Mouse (Mus musculus): ENCODE results near the gene Mknk2. TPM values are rescaled to one million over a fixed set of nuclear protein-coding genes. Genes with fewer than 3 reads are reported as not detected.
"Not testable (repeated sequence)": the region's sequence is repeated elsewhere in the genome, so short reads cannot be mapped to it uniquely, and the experiment has no call there.

Mknk2 gene
- polyA plus RNA-seq, 1 experiment from 2014 or later = 119 TPM

DNA sequence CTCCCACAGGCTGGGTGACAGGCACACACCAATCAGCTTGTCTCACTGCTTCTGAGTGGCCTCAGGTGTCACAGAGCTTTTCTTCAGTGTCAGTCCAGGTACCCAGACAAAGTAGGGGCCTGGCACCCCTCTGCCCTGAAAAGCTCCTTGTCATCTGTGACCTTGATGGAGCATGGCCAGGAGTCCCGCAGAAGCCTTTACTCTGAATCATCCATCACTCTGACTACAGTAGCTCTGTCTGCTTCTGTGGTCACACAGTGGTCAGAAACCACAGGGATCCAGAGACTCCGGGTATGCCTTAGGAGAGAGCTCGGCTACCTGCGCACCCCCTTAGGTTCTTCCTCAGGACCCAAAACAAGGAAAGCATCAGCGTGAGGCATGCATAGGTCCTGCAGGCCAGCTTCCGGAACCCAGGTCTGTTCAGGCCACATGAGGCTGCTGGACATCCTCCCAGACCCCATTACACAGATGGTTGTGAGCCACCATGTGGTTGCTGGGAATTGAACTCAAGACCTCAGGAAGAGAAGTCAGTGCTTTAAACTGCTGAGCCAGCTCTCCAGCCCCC, 24.7 kb downstream of the Mknk2 start:
- Histone ChIP-seq H3K4me1 (peaks cover 33% of the 10 kb centered on the region), H3K27me3 (replicated peaks; ENCODE audit: low read depth, poor library complexity, severe bottlenecking) (no peaks in the 10 kb centered on the region), H3K27ac (replicated peaks) (no peak overlapping the region), H3K4me3 (no peak overlapping the region), H3K36me3 (replicated peaks) (peaks cover 38% of the 10 kb centered on the region), H3K9me3 (no peaks in the 10 kb centered on the region)
- WGBS = 91% methylated on average over 6 of the region's 6 CpGs
- DNase-seq (ENCODE audit: low spot score) = no peak

DNA sequence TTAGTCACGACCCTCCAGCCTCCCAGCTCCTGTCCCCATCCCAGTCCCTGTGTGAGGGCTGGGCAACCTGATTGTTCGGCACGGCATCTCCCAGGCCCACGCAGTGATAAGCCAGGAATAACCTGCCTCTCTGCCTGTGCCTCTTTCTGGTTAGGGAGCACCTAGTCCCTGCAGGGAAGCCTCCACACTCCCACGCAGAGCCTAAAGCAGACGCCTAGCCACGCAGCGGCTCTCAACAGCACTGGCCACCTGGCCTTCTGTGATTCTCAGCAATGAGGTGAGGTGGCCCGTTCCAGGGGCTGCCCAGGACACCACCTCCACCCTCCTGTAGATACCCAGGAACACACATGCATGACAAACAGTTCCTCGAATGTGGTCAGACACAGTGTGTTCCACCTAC, 27.5 kb downstream of the Mknk2 start:
- Histone ChIP-seq H3K27ac (replicated peaks) (no peak overlapping the region), H3K9me3 (no peaks in the 10 kb centered on the region), H3K36me3 (replicated peaks) (peaks cover 66% of the 10 kb centered on the region), H3K4me1 (peaks cover 19% of the 10 kb centered on the region), H3K4me3 (no peak overlapping the region), H3K27me3 (replicated peaks; ENCODE audit: low read depth, poor library complexity, severe bottlenecking) (no peaks in the 10 kb centered on the region)
- DNase-seq (ENCODE audit: low spot score) = no peak
- 91% methylated on average over 10 of the region's 10 CpGs for WGBS

DNA sequence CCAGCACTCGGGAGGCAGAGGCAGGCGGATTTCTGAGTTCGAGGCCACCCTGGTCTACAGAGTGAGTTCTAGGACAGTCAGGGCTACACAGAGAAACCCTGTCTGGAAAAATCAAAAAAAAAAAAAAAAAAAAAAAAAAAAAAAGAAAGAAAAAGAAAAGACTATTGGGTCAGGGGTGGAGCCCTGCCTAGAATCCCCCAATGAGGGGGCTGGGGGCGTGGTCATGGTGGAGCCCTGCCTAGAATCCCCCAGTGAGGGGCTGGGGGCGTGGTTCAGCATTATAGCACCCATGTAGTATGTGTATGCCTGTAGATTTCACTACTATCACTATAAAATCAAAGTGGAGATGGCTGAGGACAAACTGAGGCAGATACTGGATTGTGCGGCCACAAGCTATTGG, 28.0 kb downstream of the Mknk2 start:
- not testable (repeated sequence) for H3K9me3 ChIP-seq; DNase-seq (ENCODE audit: low spot score); H3K27ac ChIP-seq (replicated peaks); H3K27me3 ChIP-seq (replicated peaks; ENCODE audit: low read depth, poor library complexity, severe bottlenecking); H3K4me3 ChIP-seq
- H3K36me3 ChIP-seq (replicated peaks) = peaks cover 71% of the 10 kb centered on the region
- peaks cover 14% of the 10 kb centered on the region for H3K4me1 ChIP-seq
- WGBS = 88% methylated on average over 6 of the region's 6 CpGs

DNA sequence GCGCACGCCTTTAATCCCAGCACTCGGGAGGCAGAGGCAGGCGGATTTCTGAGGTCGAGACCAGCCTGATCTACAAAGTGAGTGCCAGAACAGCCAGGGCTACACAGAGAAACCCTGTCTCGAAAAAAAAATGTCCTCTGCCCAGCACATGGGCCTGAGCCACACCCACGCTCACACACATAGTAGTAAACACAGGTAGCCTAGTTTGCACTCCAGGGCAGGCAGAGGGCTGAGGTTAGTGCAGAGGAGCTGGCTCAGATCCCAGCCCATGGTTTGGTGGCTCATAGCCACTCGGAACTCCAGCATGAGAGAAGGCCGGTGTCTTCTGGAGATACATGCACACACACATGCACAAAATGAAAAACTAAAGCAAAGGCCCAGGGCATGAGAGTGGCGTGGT, 31.0 kb downstream of the Mknk2 start:
- H3K36me3 ChIP-seq (replicated peaks) = peaks cover 96% of the 10 kb centered on the region
- H3K4me1 ChIP-seq = peaks cover 10% of the 10 kb centered on the region
- no peak for DNase-seq (ENCODE audit: low spot score)
- WGBS = 94% methylated on average over 10 of the region's 10 CpGs
- H3K27me3 ChIP-seq (replicated peaks; ENCODE audit: low read depth, poor library complexity, severe bottlenecking) = no peaks in the 10 kb centered on the region
- H3K27ac ChIP-seq (replicated peaks) = no peak overlapping the region
- H3K9me3 ChIP-seq = no peaks in the 10 kb centered on the region
- H3K4me3 ChIP-seq = no peak overlapping the region

DNA sequence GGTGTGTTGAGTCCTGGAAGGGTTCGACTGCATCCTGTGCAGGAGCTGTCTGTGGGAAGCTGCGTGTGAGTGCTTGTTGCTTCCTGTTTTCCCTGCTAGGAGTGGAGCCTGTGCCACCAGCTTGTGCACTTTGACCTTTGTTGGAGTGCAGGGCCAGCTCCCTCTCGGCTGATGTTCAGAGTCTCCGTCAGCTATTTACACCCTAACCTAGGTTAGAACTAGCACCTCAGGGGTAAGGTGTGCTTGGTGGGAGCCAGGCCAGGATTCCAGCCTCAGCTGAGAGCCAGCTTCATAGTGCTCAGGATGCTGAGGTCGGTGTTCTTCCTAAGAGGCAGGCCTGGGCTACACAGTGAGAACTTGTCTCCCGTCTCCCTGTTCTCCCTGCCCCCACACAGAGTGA, 42.6 kb downstream of the Mknk2 start:
- H3K4me1 ChIP-seq = no peaks in the 10 kb centered on the region
- no peak overlapping the region for H3K4me3 ChIP-seq
- H3K27ac ChIP-seq (replicated peaks) = no peak overlapping the region
- H3K27me3 ChIP-seq (replicated peaks; ENCODE audit: low read depth, poor library complexity, severe bottlenecking) = no peaks in the 10 kb centered on the region
- WGBS = 81% methylated on average over 6 of the region's 6 CpGs
- DNase-seq (ENCODE audit: low spot score) = no peak
- H3K36me3 ChIP-seq (replicated peaks) = peaks cover 97% of the 10 kb centered on the region
- H3K9me3 ChIP-seq = no peaks in the 10 kb centered on the region

GRCm38 (mm10) chr10:80628925-80629324, 49.0 kb downstream of the Mknk2 start:
- Histone ChIP-seq H3K27ac (replicated peaks) (no peak overlapping the region), H3K4me1 (peaks cover 43% of the 10 kb centered on the region), H3K36me3 (replicated peaks) (peaks cover 82% of the 10 kb centered on the region), H3K4me3 (no peak overlapping the region), H3K27me3 (replicated peaks; ENCODE audit: low read depth, poor library complexity, severe bottlenecking) (no peaks in the 10 kb centered on the region), H3K9me3 (no peaks in the 10 kb centered on the region)
- no peak for DNase-seq (ENCODE audit: low spot score)
- WGBS = 93% methylated on average over 9 of the region's 9 CpGs

- no peaks in the 10 kb centered on the region for H3K9me3 ChIP-seq
- 58% methylated on average over 2 of the region's 2 CpGs for whole genome bisulfite sequencing
- DNase-seq (ENCODE audit: low spot score) = peak; percentile 30
- peaks cover 72% of the 10 kb centered on the region for H3K36me3 ChIP-seq (replicated peaks)
- H3K27ac ChIP-seq (replicated peaks) = 0 out of 2 replicates have a peak overlapping the region, but pooled peaks have one; percentile 4
- H3K27me3 ChIP-seq (replicated peaks; ENCODE audit: low read depth, poor library complexity, severe bottlenecking) = no peaks in the 10 kb centered on the region
- no peak overlapping the region for H3K4me3 ChIP-seq
- H3K4me1 ChIP-seq = peaks cover 52% of the 10 kb centered on the region
Measured at GRCm38 (mm10) chr10:80627685-80628084, 50.2 kb downstream of the Mknk2 start.

DNA sequence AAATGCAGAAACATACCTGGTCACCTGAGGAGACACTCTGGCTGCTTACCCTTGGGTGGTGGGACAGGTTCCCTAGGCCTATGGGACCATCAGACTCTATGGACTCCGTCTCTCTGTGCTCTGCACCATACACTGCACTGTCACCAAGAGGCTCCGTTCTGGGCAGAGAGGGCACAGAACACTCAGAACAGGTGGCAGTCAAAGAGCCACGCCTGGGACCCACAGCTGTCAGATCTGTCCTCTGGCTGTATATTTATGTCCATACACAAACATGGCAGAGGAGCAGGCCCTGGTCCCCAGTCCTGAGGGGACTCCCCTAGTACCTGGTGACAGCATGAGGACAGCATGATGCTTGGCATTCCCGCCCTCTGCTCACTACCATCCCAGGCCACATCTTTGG, 52.1 kb downstream of the Mknk2 start:
- no peak overlapping the region; the same call in 1 of the 2 replicates for H3K4me3 ChIP-seq
- no peak for DNase-seq (ENCODE audit: low spot score)
- no peaks in the 10 kb centered on the region for H3K27me3 ChIP-seq (replicated peaks; ENCODE audit: low read depth, poor library complexity, severe bottlenecking)
- WGBS = 93% methylated on average over 4 of the region's 4 CpGs
- H3K27ac ChIP-seq (replicated peaks) = no peak overlapping the region
- H3K9me3 ChIP-seq = no peaks in the 10 kb centered on the region
- H3K4me1 ChIP-seq = peaks cover 61% of the 10 kb centered on the region
- peaks cover 53% of the 10 kb centered on the region for H3K36me3 ChIP-seq (replicated peaks)

DNA sequence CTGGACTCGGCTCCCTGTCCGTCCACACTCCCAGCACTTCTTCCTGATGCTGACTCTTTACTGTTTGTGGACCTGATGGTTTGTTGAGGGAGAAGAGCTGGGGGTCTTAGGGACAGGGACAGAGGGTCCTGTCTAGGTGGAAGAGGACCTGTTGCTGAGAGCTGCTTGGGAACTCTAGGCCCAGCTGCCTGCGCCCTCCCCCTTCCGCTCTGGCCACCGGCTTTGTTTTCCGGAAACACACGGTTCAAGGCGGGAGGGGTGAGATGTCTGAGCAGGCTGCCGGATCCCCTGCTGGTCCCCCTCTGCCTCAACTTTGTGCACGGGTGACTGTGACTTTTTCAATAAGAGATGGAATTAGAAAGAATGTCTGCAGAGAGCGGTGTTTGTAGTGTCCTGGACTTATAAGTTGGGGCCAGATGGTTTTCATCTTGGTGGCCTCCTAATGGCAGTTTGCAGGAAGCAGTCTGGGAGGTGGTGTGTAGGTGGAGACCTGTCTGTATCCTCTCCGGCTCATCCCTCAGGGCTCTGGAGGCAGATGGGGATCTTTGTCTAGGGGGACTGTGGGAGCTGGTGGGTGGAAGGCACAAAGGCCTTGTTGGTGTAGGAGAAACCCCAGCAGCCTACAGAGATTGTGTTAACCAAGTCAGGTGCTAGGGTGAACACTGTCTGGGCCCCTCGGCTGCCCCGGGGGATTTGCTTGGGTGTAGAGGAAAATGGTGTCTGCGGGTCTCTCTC, 54.3 kb downstream of the Mknk2 start:
- Histone ChIP-seq H3K27ac (replicated peaks) (peak overlapping the region; percentile 96), H3K4me1 (peaks cover 64% of the 10 kb centered on the region), H3K36me3 (replicated peaks) (peaks cover 31% of the 10 kb centered on the region), H3K27me3 (replicated peaks; ENCODE audit: low read depth, poor library complexity, severe bottlenecking) (no peaks in the 10 kb centered on the region), H3K4me3 (peak overlapping the region; percentile 90), H3K9me3 (no peaks in the 10 kb centered on the region)
- peak; percentile 78 for DNase-seq (ENCODE audit: low spot score)
- WGBS = 15% methylated on average over 15 of the region's 15 CpGs

DNA sequence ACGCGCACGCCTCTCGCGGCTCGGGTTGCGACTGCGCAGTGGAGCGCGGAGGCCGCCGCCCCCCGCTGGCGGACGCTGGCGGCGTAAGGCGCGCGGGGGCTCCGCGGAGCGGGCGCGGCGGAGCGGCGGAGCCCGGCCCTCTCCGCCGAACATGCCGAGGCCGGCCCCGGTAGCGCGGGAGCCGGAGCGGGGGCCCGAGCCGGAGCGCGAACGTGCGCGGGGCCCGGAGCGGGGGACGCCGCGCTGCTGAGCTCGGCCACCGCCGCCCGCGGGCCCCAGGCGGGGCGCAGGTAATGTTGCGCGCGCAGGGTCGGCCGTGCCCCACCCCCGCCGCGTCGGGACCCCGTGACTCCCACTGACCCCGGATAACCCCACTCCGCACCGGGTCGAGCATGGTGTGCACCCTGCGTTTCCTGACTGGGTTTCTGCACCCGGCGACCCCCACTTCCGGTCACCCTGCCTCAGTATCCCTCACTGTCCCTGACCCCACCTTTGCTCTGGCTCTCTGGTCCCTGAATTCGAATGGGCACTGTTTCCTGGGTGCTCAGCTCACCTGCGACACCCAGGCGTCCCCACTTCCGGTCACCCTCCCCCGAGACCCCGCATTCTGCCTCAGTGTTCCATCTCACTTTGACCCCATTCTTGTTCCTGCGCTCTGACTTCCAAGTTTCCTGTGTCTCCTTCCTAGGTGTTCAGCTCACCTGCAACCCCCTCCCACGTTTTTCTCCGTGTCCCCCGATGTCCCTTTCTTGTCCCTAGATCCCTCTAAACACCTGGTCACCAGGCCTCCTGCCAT, 55.1 kb downstream of the Mknk2 start, which contains the start of gene Csnk1g2:
TSS of gene Csnk1g2 (plus strand) at position 178 of the 796 bp plus-strand sequence.
- peak within 1 kb of the TSS; percentile 96 for H3K27ac ChIP-seq (replicated peaks)
- WGBS = 1% methylated on average over 85 of the region's 85 CpGs
- peaks cover 58% of the 10 kb centered on the region for H3K4me1 ChIP-seq
- peak within 1 kb of the TSS; percentile 90 for H3K4me3 ChIP-seq
- H3K36me3 ChIP-seq (replicated peaks) = peaks cover 24% of the 10 kb centered on the region
- no peaks in the 10 kb centered on the region for H3K9me3 ChIP-seq
- DNase-seq (ENCODE audit: low spot score) = no peak
- H3K27me3 ChIP-seq (replicated peaks; ENCODE audit: low read depth, poor library complexity, severe bottlenecking) = no peaks in the 10 kb centered on the region

DNA sequence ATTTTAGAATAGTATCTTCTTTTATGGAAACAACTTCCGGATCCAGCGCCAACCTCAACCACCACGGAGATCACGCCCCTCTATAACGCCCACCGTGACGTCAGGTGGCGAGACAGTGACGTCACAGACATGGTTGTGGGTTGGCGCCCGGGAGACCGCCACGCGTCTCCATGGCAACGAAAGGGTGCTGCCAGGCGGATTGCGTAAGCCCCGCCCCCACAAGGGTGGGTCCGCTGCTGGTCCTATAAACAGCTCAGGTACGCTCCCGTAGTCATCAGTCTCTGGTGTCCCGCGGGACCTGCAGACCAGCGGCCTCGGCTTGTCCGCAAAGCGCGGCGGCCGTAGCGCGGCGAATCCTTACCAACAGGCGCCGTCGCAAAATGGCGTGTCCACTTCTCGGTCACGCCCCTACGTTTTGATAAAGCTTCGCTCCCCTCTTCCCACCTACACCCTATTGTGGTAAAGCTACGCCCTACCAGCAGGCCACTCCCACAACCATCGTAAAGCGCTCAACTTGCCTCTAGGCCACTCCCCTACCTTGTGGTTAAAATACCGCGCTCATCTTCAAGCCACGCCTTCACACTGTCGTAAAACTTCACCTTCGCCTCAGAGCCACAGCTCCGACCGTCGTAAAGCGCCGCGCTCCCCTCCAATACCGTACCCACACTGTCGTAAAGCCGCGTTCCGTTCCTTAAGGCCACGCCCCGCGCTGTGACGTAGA, 55.8 kb downstream of the Mknk2 start:
- DNase-seq (ENCODE audit: low spot score) = peak; percentile 99
- WGBS = under 1% methylated on average over 64 of the region's 64 CpGs
- H3K4me1 ChIP-seq = peaks cover 51% of the 10 kb centered on the region

DNA sequence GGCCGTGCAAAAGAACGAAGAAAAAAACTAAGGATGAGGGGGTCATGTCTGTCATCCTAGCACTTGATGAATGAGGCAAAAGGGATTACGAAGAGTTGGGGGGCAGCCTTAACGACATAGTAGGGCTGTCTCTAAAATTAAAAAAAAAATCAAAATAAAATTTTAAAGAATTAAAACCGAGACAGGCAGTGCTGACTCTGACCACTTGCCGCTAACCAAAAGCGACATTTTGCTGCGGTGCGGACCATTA, 56.3 kb downstream of the Mknk2 start:
- H3K27me3 ChIP-seq (replicated peaks; ENCODE audit: low read depth, poor library complexity, severe bottlenecking) = no peaks in the 10 kb centered on the region
- peak overlapping the region; percentile 96 for H3K27ac ChIP-seq (replicated peaks)
- H3K4me3 ChIP-seq = peak overlapping the region; percentile 90
- H3K36me3 ChIP-seq (replicated peaks) = peaks cover 20% of the 10 kb centered on the region
- DNase-seq (ENCODE audit: low spot score) = no peak
- no peaks in the 10 kb centered on the region for H3K9me3 ChIP-seq
- WGBS = 4% methylated on average over 9 of the region's 9 CpGs
- H3K4me1 ChIP-seq = peaks cover 51% of the 10 kb centered on the region

More for the DNA sequence above, 55.8 kb downstream of the Mknk2 start:
- Histone ChIP-seq H3K36me3 (replicated peaks) (peaks cover 20% of the 10 kb centered on the region), H3K27ac (replicated peaks) (peak overlapping the region; percentile 96), H3K4me3 (peak overlapping the region; percentile 90), H3K9me3 (no peaks in the 10 kb centered on the region), H3K27me3 (replicated peaks; ENCODE audit: low read depth, poor library complexity, severe bottlenecking) (no peaks in the 10 kb centered on the region)
